Mouse (Mus musculus): ENCODE data around the gene Runx1.

GRCm38 (mm10) chr16:92580981-92581380 lies 245.0 kb downstream of the Runx1 start:
- TF ChIP-seq CTCF (IDR thresholded peaks at IDR 0.05; ENCODE audit: extremely low read depth, insufficient read depth, low read length) (no peak), POLR2A (IDR thresholded peaks at IDR 0.05; ENCODE audit: extremely low read depth, insufficient read depth, low read length) (no peak)

All from cortical plate, adult 2 months (tissue).